8 mouse cellular contexts compared by ENCODE assay signal in genomic region chr3:101885591-101885990, GRCm38 (mm10). TPM values are rescaled to one million over a fixed set of nuclear protein-coding genes. Genes with fewer than 3 reads are reported as not detected.
DNase-seq lines count a peak whose midpoint lies in the region; ATAC-seq and TF ChIP-seq lines count a peak whose summit lies in the region.

No protein-coding gene starts in this region.

- peak; percentile 13; the same call in 1 of the 2 replicates for TF ChIP-seq CTCF in layer of hippocampus, adult 2 months (conservative IDR thresholded peaks at IDR 0.05)

- ATAC-seq in forebrain, embryonic 15.5 days (replicated peaks) = no peak; the same call in 1 of the 2 replicates
- ATAC-seq in CD4-positive, CD25-positive, alpha-beta regulatory T cell, adult 4 months = no peak

- H3K4me2 ChIP-seq in forebrain, embryonic 15.5 days (replicated peaks) = no peak overlapping the region

- peaks cover 14% of the 10 kb centered on the region for H3K4me1 ChIP-seq in forebrain, embryonic 15.5 days

- peak; percentile 13 to 32 for DNase-seq in layer of hippocampus, adult 2 months (ENCODE audit: low spot score in 2 of 2)
- no peak for DNase-seq in layer of hippocampus, adult 9-10 months (ENCODE audit: low spot score)
- peak; percentile 12 for DNase-seq in heart, postnatal 25 days (ENCODE audit: low spot score)
- DNase-seq in lung, postnatal 36 days = peak; percentile 75
- DNase-seq in adrenal gland, adult 2 months = no peak
- no peak for DNase-seq in layer of hippocampus, postnatal 10 days (ENCODE audit: low spot score in 2 of 2)

- H3K27ac ChIP-seq in layer of hippocampus, adult 2 months = no peak overlapping the region
- 0 out of 2 replicates have a peak overlapping the region, but pooled peaks have one; percentile 14 for H3K27ac ChIP-seq in forebrain, embryonic 15.5 days (replicated peaks)

- H3K9me3 ChIP-seq in forebrain, embryonic 15.5 days = no peaks in the 10 kb centered on the region

- no peak overlapping the region for H3K9ac ChIP-seq in forebrain, embryonic 15.5 days (replicated peaks)

- WGBS in forebrain, embryonic 15.5 days = 13% methylated on average over 3 of the region's 3 CpGs

- H3K4me3 ChIP-seq in layer of hippocampus, adult 2 months = no peak overlapping the region
- H3K4me3 ChIP-seq in forebrain, embryonic 15.5 days = no peak overlapping the region

- no peaks in the 10 kb centered on the region for H3K27me3 ChIP-seq in forebrain, embryonic 15.5 days

- intact Hi-C loops in heart, postnatal 25 days (cut with DNase I) = no loop called here

- H3K36me3 ChIP-seq in forebrain, embryonic 15.5 days = no peaks in the 10 kb centered on the region

RNA-seq across cellular contexts. Expression of gene Mab21l3, which starts 36.8 kb away (rescaled TPM):
- under 1 TPM in 1 of 2 experiments, not detected in 1; 0.22 TPM for total RNA-seq in layer of hippocampus, adult 2 months (2021)
- 0.32 and 0.56 TPM in 2 replicates for polyA plus RNA-seq in forebrain, embryonic 15.5 days (2015; fragmentation: Nextera tagmentation; extraction: Ambion mirVana)
- total RNA-seq in heart, postnatal 25 days (2021) = under 1 TPM in 1 of 2 experiments, not detected in 1; 0.08 TPM
- not detected for polyA plus RNA-seq in CD4-positive, CD25-positive, alpha-beta regulatory T cell, adult 4 months (2017; shearing (Covaris generic))
- total RNA-seq in adrenal gland, adult 2 months (2021) = 1 to 10 TPM in 1 of 2 experiments, under 1 TPM in 1; 0.23 to 1.2 TPM
- 0.33 and 0.42 TPM in 2 replicates for polyA plus RNA-seq in adrenal gland, adult 2 months (2012; rRNA removed)
- total RNA-seq in layer of hippocampus, postnatal 10 days (2021) = under 1 TPM; 0.18 to 0.30 TPM

RNA-seq across cellular contexts. Expression of gene Slc22a15, which starts 38.7 kb away (rescaled TPM):
- 10 to 100 TPM in 1 of 2 experiments, 1 to 10 TPM in 1; 9.6 to 11.5 TPM for total RNA-seq in layer of hippocampus, adult 2 months (2021)
- polyA plus RNA-seq in forebrain, embryonic 15.5 days (2015; fragmentation: Nextera tagmentation; extraction: Ambion mirVana) = 4.5 and 5.3 TPM in 2 replicates
- 1 to 10 TPM; 2.2 to 2.7 TPM for total RNA-seq in heart, postnatal 25 days (2021)
- 1 to 10 TPM; 5.2 to 8.1 TPM for polyA plus RNA-seq in CD4-positive, CD25-positive, alpha-beta regulatory T cell, adult 4 months (2017; shearing (Covaris generic))
- 10 to 100 TPM; 11.3 to 12.1 TPM for total RNA-seq in adrenal gland, adult 2 months (2021)
- polyA plus RNA-seq in adrenal gland, adult 2 months (2012; rRNA removed) = 6.5 and 6.9 TPM in 2 replicates
- 10 to 100 TPM; 13.2 to 16.6 TPM for total RNA-seq in layer of hippocampus, postnatal 10 days (2021)

Comparison
In these comparisons a context has a peak if more than half of its experiments do, and no peak if none do; other contexts are left out.
1. DNase-seq: peak in layer of hippocampus, adult 2 months (2 of 2), heart, postnatal 25 days (single experiment) and lung, postnatal 36 days (single experiment); none in layer of hippocampus, adult 9-10 months (single experiment), adrenal gland, adult 2 months (single experiment) and layer of hippocampus, postnatal 10 days (0 of 2).